Mouse (Mus musculus): Measurements from ENCODE around the gene Fgfrl1. TPM values are rescaled to one million over a fixed set of nuclear protein-coding genes. Genes with fewer than 3 reads are reported as not detected.

Fgfrl1 gene
- polyA plus RNA-seq, 1 experiment, result 26.0 TPM

DNA sequence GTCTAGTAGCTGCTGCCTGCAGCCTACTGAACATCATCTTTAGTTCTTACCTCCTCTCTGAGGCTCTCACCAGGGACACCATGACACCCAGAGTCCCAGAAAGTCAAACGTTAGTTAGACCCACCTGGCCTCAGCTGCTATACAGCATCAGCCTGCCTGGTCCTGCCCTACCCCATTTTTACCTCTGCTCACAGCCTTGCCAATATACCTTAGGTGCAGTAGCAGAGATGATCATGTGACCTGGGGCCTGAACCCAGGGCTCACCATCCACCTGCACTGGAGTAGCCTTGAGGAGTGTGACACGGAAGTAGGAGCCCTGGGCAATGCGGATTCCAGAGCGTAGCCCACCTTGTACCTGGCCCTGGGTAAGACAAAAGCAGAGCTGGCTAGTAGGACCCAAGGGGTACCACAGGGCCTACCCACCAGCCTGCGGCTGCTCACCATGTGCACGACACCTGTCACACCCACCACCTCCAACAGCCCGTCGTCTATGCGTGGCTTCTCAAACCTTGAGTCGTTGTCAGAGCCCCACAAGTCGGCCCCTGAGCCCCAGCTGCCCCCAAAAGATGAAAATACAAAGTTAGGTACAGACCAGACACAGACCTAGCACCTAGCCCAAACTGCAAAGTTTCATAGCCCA, 43.1 kb upstream of the Fgfrl1 start:
- H3K27ac ChIP-seq (ENCODE audit: control insufficient read depth, insufficient read depth, low read length), result no peak overlapping the region
- no peaks in the 10 kb centered on the region for H3K27me3 ChIP-seq (ENCODE audit: control insufficient read depth, insufficient read depth, low read length)
- no peaks in the 10 kb centered on the region for H3K4me1 ChIP-seq (replicated peaks; ENCODE audit: control insufficient read depth, insufficient read depth, low read length)
- no peak overlapping the region for H3K4me3 ChIP-seq (ENCODE audit: control insufficient read depth, insufficient read depth, low read length)
- DNase-seq, result no peak
- 97% methylated on average over 11 of the region's 11 CpGs for WGBS
- no peak for TF ChIP-seq POLR2A (IDR thresholded peaks at IDR 0.05; ENCODE audit: control insufficient read depth, extremely low read depth, insufficient read depth, low read length, poor library complexity)
- TF ChIP-seq CTCF (IDR thresholded peaks at IDR 0.05; ENCODE audit: borderline replicate concordance, control insufficient read depth, extremely low read depth, insufficient read depth, low read length, poor library complexity), result no peak
- H3K36me3 ChIP-seq (ENCODE audit: control insufficient read depth, insufficient read depth, low read length), result peaks cover 15% of the 10 kb centered on the region

GRCm38 (mm10) chr5:108650341-108650740, 41.8 kb upstream of the Fgfrl1 start:
- TF ChIP-seq CTCF (IDR thresholded peaks at IDR 0.05; ENCODE audit: borderline replicate concordance, control insufficient read depth, extremely low read depth, insufficient read depth, low read length, poor library complexity) (no peak), POLR2A (IDR thresholded peaks at IDR 0.05; ENCODE audit: control insufficient read depth, extremely low read depth, insufficient read depth, low read length, poor library complexity) (no peak)
- no peak for DNase-seq
- no peaks in the 10 kb centered on the region for H3K27me3 ChIP-seq (ENCODE audit: control insufficient read depth, insufficient read depth, low read length)
- H3K4me1 ChIP-seq (replicated peaks; ENCODE audit: control insufficient read depth, insufficient read depth, low read length), result no peaks in the 10 kb centered on the region
- H3K36me3 ChIP-seq (ENCODE audit: control insufficient read depth, insufficient read depth, low read length), result peaks cover 25% of the 10 kb centered on the region
- no peak overlapping the region for H3K4me3 ChIP-seq (ENCODE audit: control insufficient read depth, insufficient read depth, low read length)
- no peak overlapping the region for H3K27ac ChIP-seq (ENCODE audit: control insufficient read depth, insufficient read depth, low read length)
- 97% methylated on average over 7 of the region's 7 CpGs for WGBS

DNA sequence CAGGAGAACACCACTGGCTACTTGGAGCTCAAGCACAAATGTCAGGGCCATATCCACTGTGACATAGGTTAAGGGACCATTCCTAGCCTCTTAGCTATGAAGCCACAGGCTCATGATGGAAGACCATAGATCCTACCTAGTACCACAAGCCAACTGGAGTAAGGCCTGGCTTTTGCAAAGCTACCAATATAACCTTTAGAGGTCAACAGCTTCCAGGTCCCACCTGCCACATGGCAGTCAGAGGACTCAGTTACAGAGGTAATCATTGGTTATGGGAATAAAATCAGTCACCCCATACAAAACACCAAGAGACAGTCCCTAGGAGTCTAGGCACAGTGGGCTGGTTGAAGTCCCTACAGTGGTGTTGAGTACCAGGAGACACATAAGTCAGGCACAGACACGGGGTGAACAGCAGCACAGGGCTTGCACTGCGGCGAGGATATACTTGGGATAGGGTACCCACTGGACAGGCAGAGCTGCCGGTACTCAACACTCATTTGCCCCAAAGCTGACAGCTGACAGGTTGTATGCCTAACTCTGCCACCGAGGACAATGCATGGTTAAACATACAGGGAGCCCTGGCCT, 41.0 kb upstream of the Fgfrl1 start:
- TF ChIP-seq CTCF (IDR thresholded peaks at IDR 0.05; ENCODE audit: borderline replicate concordance, control insufficient read depth, extremely low read depth, insufficient read depth, low read length, poor library complexity) (no peak), POLR2A (IDR thresholded peaks at IDR 0.05; ENCODE audit: control insufficient read depth, extremely low read depth, insufficient read depth, low read length, poor library complexity) (no peak)
- Histone ChIP-seq H3K27me3 (ENCODE audit: control insufficient read depth, insufficient read depth, low read length) (no peaks in the 10 kb centered on the region), H3K27ac (ENCODE audit: control insufficient read depth, insufficient read depth, low read length) (no peak overlapping the region), H3K36me3 (ENCODE audit: control insufficient read depth, insufficient read depth, low read length) (peaks cover 25% of the 10 kb centered on the region), H3K4me3 (ENCODE audit: control insufficient read depth, insufficient read depth, low read length) (no peak overlapping the region), H3K4me1 (replicated peaks; ENCODE audit: control insufficient read depth, insufficient read depth, low read length) (no peaks in the 10 kb centered on the region)
- WGBS, result 85% methylated on average over 5 of the region's 5 CpGs
- no peak for DNase-seq

DNA sequence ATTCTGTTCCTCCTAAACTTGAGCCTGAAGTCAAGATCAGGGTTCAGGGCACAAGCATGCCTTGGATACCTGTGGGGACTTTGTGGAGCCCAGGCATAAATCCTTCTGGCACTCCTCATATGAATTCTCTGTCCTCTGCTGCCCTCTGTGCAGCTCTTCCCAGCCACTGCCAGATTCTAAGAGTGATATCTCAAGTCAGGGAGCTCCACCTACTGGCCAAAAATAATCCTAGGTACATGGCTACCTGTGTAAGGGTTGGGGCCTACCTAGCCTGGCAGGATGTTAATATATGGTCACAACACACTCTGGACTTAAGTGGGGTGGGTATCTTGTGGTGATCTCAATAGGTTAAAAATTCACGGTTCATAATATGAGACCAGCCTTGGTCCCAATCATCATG, 40.4 kb upstream of the Fgfrl1 start:
- Histone ChIP-seq H3K27me3 (ENCODE audit: control insufficient read depth, insufficient read depth, low read length) (no peaks in the 10 kb centered on the region), H3K4me3 (ENCODE audit: control insufficient read depth, insufficient read depth, low read length) (no peak overlapping the region), H3K27ac (ENCODE audit: control insufficient read depth, insufficient read depth, low read length) (no peak overlapping the region), H3K4me1 (replicated peaks; ENCODE audit: control insufficient read depth, insufficient read depth, low read length) (no peaks in the 10 kb centered on the region), H3K36me3 (ENCODE audit: control insufficient read depth, insufficient read depth, low read length) (peaks cover 25% of the 10 kb centered on the region)
- TF ChIP-seq POLR2A (IDR thresholded peaks at IDR 0.05; ENCODE audit: control insufficient read depth, extremely low read depth, insufficient read depth, low read length, poor library complexity) (no peak), CTCF (IDR thresholded peaks at IDR 0.05; ENCODE audit: borderline replicate concordance, control insufficient read depth, extremely low read depth, insufficient read depth, low read length, poor library complexity) (no peak)
- DNase-seq, result peak; percentile 77
- 60% methylated on average over 1 of the region's 1 CpGs for WGBS

DNA sequence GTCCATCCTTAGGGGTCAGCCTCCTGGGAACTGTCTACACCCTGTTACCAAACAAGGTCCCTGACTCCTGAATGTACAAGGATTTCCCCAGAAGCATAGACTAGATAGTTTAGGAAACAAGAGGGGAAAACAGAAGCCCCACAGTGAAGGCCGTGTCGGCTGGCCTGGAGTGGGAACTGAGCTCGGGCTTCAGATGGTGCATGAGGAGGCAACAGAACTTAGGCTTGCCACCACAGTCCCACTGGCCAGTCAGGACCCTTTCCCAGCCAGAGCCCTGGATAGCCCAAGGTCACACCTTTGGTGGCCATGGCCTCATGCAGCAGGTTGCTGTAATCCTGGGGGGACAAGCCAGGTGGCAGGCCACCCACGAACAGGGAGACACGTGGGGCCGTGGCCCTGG, 38.8 kb upstream of the Fgfrl1 start:
- H3K27ac ChIP-seq (ENCODE audit: control insufficient read depth, insufficient read depth, low read length), result no peak overlapping the region
- no peak overlapping the region for H3K4me3 ChIP-seq (ENCODE audit: control insufficient read depth, insufficient read depth, low read length)
- peaks cover 25% of the 10 kb centered on the region for H3K36me3 ChIP-seq (ENCODE audit: control insufficient read depth, insufficient read depth, low read length)
- TF ChIP-seq CTCF (IDR thresholded peaks at IDR 0.05; ENCODE audit: borderline replicate concordance, control insufficient read depth, extremely low read depth, insufficient read depth, low read length, poor library complexity) (no peak), POLR2A (IDR thresholded peaks at IDR 0.05; ENCODE audit: control insufficient read depth, extremely low read depth, insufficient read depth, low read length, poor library complexity) (no peak)
- DNase-seq, result no peak
- H3K4me1 ChIP-seq (replicated peaks; ENCODE audit: control insufficient read depth, insufficient read depth, low read length), result no peaks in the 10 kb centered on the region
- WGBS, result 98% methylated on average over 6 of the region's 6 CpGs
- no peaks in the 10 kb centered on the region for H3K27me3 ChIP-seq (ENCODE audit: control insufficient read depth, insufficient read depth, low read length)

- WGBS, result 97% methylated on average over 10 of the region's 10 CpGs
Observed at GRCm38 (mm10) chr5:108654444-108654990, 37.7 kb upstream of the Fgfrl1 start.

More at GRCm38 (mm10) chr5:108654444-108654990, 37.7 kb upstream of the Fgfrl1 start:
- no peak for DNase-seq
- TF ChIP-seq CTCF (IDR thresholded peaks at IDR 0.05; ENCODE audit: borderline replicate concordance, control insufficient read depth, extremely low read depth, insufficient read depth, low read length, poor library complexity) (no peak), POLR2A (IDR thresholded peaks at IDR 0.05; ENCODE audit: control insufficient read depth, extremely low read depth, insufficient read depth, low read length, poor library complexity) (no peak)
- peaks cover 1% of the 10 kb centered on the region for H3K4me1 ChIP-seq (replicated peaks; ENCODE audit: control insufficient read depth, insufficient read depth, low read length)
- H3K27me3 ChIP-seq (ENCODE audit: control insufficient read depth, insufficient read depth, low read length), result no peaks in the 10 kb centered on the region
- peaks cover 21% of the 10 kb centered on the region for H3K36me3 ChIP-seq (ENCODE audit: control insufficient read depth, insufficient read depth, low read length)
- H3K4me3 ChIP-seq (ENCODE audit: control insufficient read depth, insufficient read depth, low read length), result no peak overlapping the region
- H3K27ac ChIP-seq (ENCODE audit: control insufficient read depth, insufficient read depth, low read length), result no peak overlapping the region

All from thymus, adult 2 months (tissue).